Mouse (Mus musculus): ENCODE measurements around the gene Dtd2. TPM values are rescaled to one million over a fixed set of nuclear protein-coding genes. Genes with fewer than 3 reads are reported as not detected.
A peak's percentile ranks its signal among the peaks of the same experiment; 100 is the strongest.

Dtd2 gene
- polyA plus RNA-seq, 1 experiment from 2014 or later: 20.7 TPM

GRCm38 (mm10) chr12:51974381-51974780, 31.9 kb downstream of the Dtd2 start:
- DNase-seq (ENCODE audit: low spot score): no peak
- no peak overlapping the region for H3K4me3 ChIP-seq
- 92% methylated on average over 1 of the region's 1 CpGs for WGBS

GRCm38 (mm10) chr12:51972269-51973065, 33.8 kb downstream of the Dtd2 start:
- H3K9me3 ChIP-seq: no peaks in the 10 kb centered on the region
- H3K27ac ChIP-seq: no peak overlapping the region
- H3K27me3 ChIP-seq (ENCODE audit: insufficient read depth, poor library complexity, severe bottlenecking): no peaks in the 10 kb centered on the region
- DNase-seq (ENCODE audit: low spot score): no peak
- WGBS: 92% methylated on average over 5 of the region's 5 CpGs
- H3K4me1 ChIP-seq: peaks cover 8% of the 10 kb centered on the region; the same call in 1 of the 2 replicates
- H3K36me3 ChIP-seq: no peaks in the 10 kb centered on the region
- H3K4me3 ChIP-seq: no peak overlapping the region

More at GRCm38 (mm10) chr12:51974381-51974780, 31.9 kb downstream of the Dtd2 start:
- Histone ChIP-seq H3K27me3 (ENCODE audit: insufficient read depth, poor library complexity, severe bottlenecking) (no peaks in the 10 kb centered on the region), H3K27ac (no peak overlapping the region), H3K4me1 (peaks cover 8% of the 10 kb centered on the region; the same call in 1 of the 2 replicates), H3K36me3 (no peaks in the 10 kb centered on the region), H3K9me3 (no peaks in the 10 kb centered on the region)

GRCm38 (mm10) chr12:51971070-51971664, 35.1 kb downstream of the Dtd2 start, which contains the start of gene Heatr5a:
Heatr5a (minus strand) TSS chr12:51971321.
- Histone ChIP-seq H3K9me3 (no peaks in the 10 kb centered on the region), H3K4me1 (peaks cover 8% of the 10 kb centered on the region; the same call in 1 of the 2 replicates), H3K27ac (peak within 1 kb of the TSS; percentile 96), H3K36me3 (no peaks in the 10 kb centered on the region), H3K27me3 (ENCODE audit: insufficient read depth, poor library complexity, severe bottlenecking) (no peaks in the 10 kb centered on the region), H3K4me3 (peak within 1 kb of the TSS; percentile 89)
- peak; percentile 95 for DNase-seq (ENCODE audit: low spot score)
- under 1% methylated on average over 53 of the region's 53 CpGs for WGBS

- H3K4me1 ChIP-seq: peaks cover 8% of the 10 kb centered on the region; the same call in 1 of the 2 replicates
- no peaks in the 10 kb centered on the region for H3K36me3 ChIP-seq
- H3K9me3 ChIP-seq: no peaks in the 10 kb centered on the region
- peak overlapping the region; percentile 96 for H3K27ac ChIP-seq
- DNase-seq (ENCODE audit: low spot score): peak; percentile 77
- peak overlapping the region; percentile 89 for H3K4me3 ChIP-seq
- WGBS: 2% methylated on average over 35 of the region's 35 CpGs
- H3K27me3 ChIP-seq (ENCODE audit: insufficient read depth, poor library complexity, severe bottlenecking): no peaks in the 10 kb centered on the region
These were observed 35.8 kb downstream of the Dtd2 start for GRCm38 (mm10) chr12:51970352-51971069.

GRCm38 (mm10) chr12:51969876-51970275, 36.4 kb downstream of the Dtd2 start:
- H3K27me3 ChIP-seq (ENCODE audit: insufficient read depth, poor library complexity, severe bottlenecking): no peaks in the 10 kb centered on the region
- 11% methylated on average over 7 of the region's 7 CpGs for WGBS
- no peaks in the 10 kb centered on the region for H3K36me3 ChIP-seq
- peak overlapping the region; percentile 89 for H3K4me3 ChIP-seq
- DNase-seq (ENCODE audit: low spot score): no peak
- peaks cover 8% of the 10 kb centered on the region; the same call in 1 of the 2 replicates for H3K4me1 ChIP-seq
- no peaks in the 10 kb centered on the region for H3K9me3 ChIP-seq
- no peak overlapping the region for H3K27ac ChIP-seq

- Histone ChIP-seq H3K4me1 (peaks cover 8% of the 10 kb centered on the region; the same call in 1 of the 2 replicates), H3K27me3 (ENCODE audit: insufficient read depth, poor library complexity, severe bottlenecking) (no peaks in the 10 kb centered on the region), H3K4me3 (no peak overlapping the region), H3K27ac (no peak overlapping the region), H3K36me3 (no peaks in the 10 kb centered on the region), H3K9me3 (no peaks in the 10 kb centered on the region)
- 87% methylated on average over 2 of the region's 2 CpGs for WGBS
- DNase-seq (ENCODE audit: low spot score): no peak
These were observed 37.2 kb downstream of the Dtd2 start for GRCm38 (mm10) chr12:51969092-51969491.

- DNase-seq (ENCODE audit: low spot score): no peak
- 86% methylated on average over 9 of the region's 9 CpGs for WGBS
- Histone ChIP-seq H3K27ac (no peak overlapping the region), H3K9me3 (no peaks in the 10 kb centered on the region), H3K4me1 (peaks cover 8% of the 10 kb centered on the region; the same call in 1 of the 2 replicates), H3K36me3 (no peaks in the 10 kb centered on the region), H3K4me3 (no peak overlapping the region), H3K27me3 (ENCODE audit: insufficient read depth, poor library complexity, severe bottlenecking) (no peaks in the 10 kb centered on the region)
These were observed 38.2 kb downstream of the Dtd2 start for GRCm38 (mm10) chr12:51967915-51968595.

GRCm38 (mm10) chr12:51957626-51958025, 48.7 kb downstream of the Dtd2 start:
- Histone ChIP-seq H3K4me1 (no peaks in the 10 kb centered on the region), H3K27ac (no peak overlapping the region), H3K9me3 (no peaks in the 10 kb centered on the region), H3K27me3 (ENCODE audit: insufficient read depth, poor library complexity, severe bottlenecking) (no peaks in the 10 kb centered on the region), H3K36me3 (peaks cover 61% of the 10 kb centered on the region), H3K4me3 (no peak overlapping the region)
- 93% methylated on average over 6 of the region's 6 CpGs for WGBS
- DNase-seq (ENCODE audit: low spot score): no peak

GRCm38 (mm10) chr12:51952309-51952708, 54.0 kb downstream of the Dtd2 start:
- no peaks in the 10 kb centered on the region for H3K9me3 ChIP-seq
- H3K27ac ChIP-seq: no peak overlapping the region
- DNase-seq (ENCODE audit: low spot score): no peak
- H3K4me1 ChIP-seq: no peaks in the 10 kb centered on the region
- H3K4me3 ChIP-seq: no peak overlapping the region
- WGBS: 75% methylated on average over 10 of the region's 10 CpGs
- no peaks in the 10 kb centered on the region for H3K27me3 ChIP-seq (ENCODE audit: insufficient read depth, poor library complexity, severe bottlenecking)
- H3K36me3 ChIP-seq: peaks cover 90% of the 10 kb centered on the region

- H3K4me1 ChIP-seq: no peaks in the 10 kb centered on the region
- peak; percentile 78 for DNase-seq (ENCODE audit: low spot score)
- 81% methylated on average over 10 of the region's 10 CpGs for WGBS
- H3K4me3 ChIP-seq: no peak overlapping the region
- H3K27me3 ChIP-seq (ENCODE audit: insufficient read depth, poor library complexity, severe bottlenecking): no peaks in the 10 kb centered on the region
- no peaks in the 10 kb centered on the region for H3K9me3 ChIP-seq
- H3K27ac ChIP-seq: no peak overlapping the region
- peaks cover 88% of the 10 kb centered on the region for H3K36me3 ChIP-seq
These were observed 58.8 kb downstream of the Dtd2 start for GRCm38 (mm10) chr12:51947498-51947945.

- H3K36me3 ChIP-seq: peaks cover 78% of the 10 kb centered on the region
- no peak overlapping the region for H3K27ac ChIP-seq
- H3K27me3 ChIP-seq (ENCODE audit: insufficient read depth, poor library complexity, severe bottlenecking): no peaks in the 10 kb centered on the region
- no peaks in the 10 kb centered on the region for H3K4me1 ChIP-seq
- H3K9me3 ChIP-seq: no peaks in the 10 kb centered on the region
- DNase-seq (ENCODE audit: low spot score): no peak
- H3K4me3 ChIP-seq: no peak overlapping the region
- WGBS: 92% methylated on average over 9 of the region's 9 CpGs
These were observed 61.0 kb downstream of the Dtd2 start for GRCm38 (mm10) chr12:51945331-51945730.

- Histone ChIP-seq H3K36me3 (peaks cover 70% of the 10 kb centered on the region), H3K27me3 (ENCODE audit: insufficient read depth, poor library complexity, severe bottlenecking) (no peaks in the 10 kb centered on the region), H3K4me1 (no peaks in the 10 kb centered on the region), H3K9me3 (no peaks in the 10 kb centered on the region), H3K4me3 (no peak overlapping the region), H3K27ac (no peak overlapping the region)
- 86% methylated on average over 4 of the region's 4 CpGs for WGBS
- DNase-seq (ENCODE audit: low spot score): no peak
These were observed 66.5 kb downstream of the Dtd2 start for GRCm38 (mm10) chr12:51939848-51940247.
